Mouse (Mus musculus): ENCODE measurements around the gene Tmem178b. TPM values are rescaled to one million over a fixed set of nuclear protein-coding genes. Genes with fewer than 3 reads are reported as not detected.

The Tmem178b gene
- total RNA-seq, 2 experiments from 2014 or later: 1.3 to 2.0 TPM

DNA sequence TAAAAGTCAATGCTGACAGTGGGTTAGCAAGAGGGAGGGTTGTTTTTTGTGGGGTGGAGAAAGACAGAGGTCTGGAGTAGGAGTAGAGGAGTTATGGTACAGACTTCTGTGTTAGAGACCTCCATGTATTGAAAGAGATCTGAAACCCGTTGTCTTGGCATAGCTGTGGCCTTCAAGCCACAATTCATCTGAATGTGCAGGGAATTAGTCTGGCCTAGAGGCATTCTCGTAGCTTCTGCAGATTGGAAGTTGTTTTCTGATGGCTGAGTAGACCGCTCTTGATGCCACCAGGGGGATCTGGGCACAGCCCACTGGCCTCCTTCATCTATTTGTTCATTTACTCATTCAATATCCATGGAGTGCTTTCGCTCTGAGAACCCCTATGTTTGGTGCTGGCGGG, 138.0 kb downstream of the Tmem178b start:
- no peak overlapping the region for H3K4me3 ChIP-seq
- intact Hi-C loops (cut with DNase I): no loop called here
- no peak for TF ChIP-seq CTCF (IDR thresholded peaks at IDR 0.05)
- no peak overlapping the region for H3K27ac ChIP-seq
- no peak for DNase-seq

GRCm38 (mm10) chr6:40011609-40012008, 138.5 kb downstream of the Tmem178b start:
- Histone ChIP-seq H3K27ac (no peak overlapping the region), H3K4me3 (no peak overlapping the region)
- DNase-seq: no peak
- intact Hi-C loops (cut with DNase I): no loop called here
- TF ChIP-seq CTCF (IDR thresholded peaks at IDR 0.05): no peak

GRCm38 (mm10) chr6:40013407-40013806, 140.3 kb downstream of the Tmem178b start:
- intact Hi-C loops (cut with DNase I): no loop called here
- DNase-seq: no peak
- no peak for TF ChIP-seq CTCF (IDR thresholded peaks at IDR 0.05)
- Histone ChIP-seq H3K27ac (no peak overlapping the region), H3K4me3 (no peak overlapping the region)

DNA sequence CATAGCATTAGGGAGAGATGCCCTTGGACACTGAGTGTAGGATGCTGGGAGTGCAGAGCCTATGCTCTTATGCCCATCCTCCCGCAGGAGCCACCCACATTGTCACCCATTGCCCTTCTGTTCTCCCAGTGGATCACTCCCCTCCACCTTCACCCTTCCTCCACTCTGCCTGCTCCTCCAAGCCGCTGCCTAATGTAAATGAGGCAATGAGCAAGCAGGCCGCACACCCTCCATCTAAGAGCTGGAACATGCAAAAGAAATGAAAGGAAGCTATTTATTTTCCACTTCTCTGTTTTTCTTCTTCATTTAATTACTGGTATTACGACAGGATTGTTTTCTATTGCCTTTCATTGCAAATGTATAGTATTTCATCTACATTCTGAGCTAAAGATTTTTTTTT, 142.1 kb downstream of the Tmem178b start:
- no peak for DNase-seq
- TF ChIP-seq CTCF (IDR thresholded peaks at IDR 0.05): no peak
- intact Hi-C loops (cut with DNase I): no loop called here
- Histone ChIP-seq H3K4me3 (no peak overlapping the region), H3K27ac (no peak overlapping the region)

GRCm38 (mm10) chr6:40015711-40016460, 142.8 kb downstream of the Tmem178b start:
- no peak for DNase-seq
- TF ChIP-seq CTCF (IDR thresholded peaks at IDR 0.05): no peak
- H3K4me3 ChIP-seq: no peak overlapping the region
- intact Hi-C loops (cut with DNase I): no loop called here
- no peak overlapping the region for H3K27ac ChIP-seq

DNA sequence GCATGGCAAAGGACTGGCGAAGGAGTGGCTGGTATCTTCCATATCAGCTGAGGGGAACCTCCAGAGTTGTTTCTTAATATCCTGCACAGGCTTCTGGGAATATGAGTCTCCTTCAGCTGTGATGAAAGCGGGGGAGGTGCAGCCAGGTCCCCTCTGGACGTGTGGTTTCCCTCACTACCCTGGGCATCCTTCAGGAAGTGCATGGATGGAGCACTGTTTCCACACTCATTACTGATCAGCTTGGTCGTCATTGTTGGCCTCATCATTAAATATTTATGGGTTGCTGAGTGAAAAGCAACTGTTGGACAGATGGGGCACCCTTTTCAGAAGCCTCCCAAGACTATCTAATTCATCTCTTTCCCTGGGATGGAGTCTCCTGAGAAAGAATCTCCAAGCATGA, 146.3 kb downstream of the Tmem178b start:
- no peak for DNase-seq
- H3K27ac ChIP-seq: no peak overlapping the region
- no peak overlapping the region for H3K4me3 ChIP-seq
- no peak for TF ChIP-seq CTCF (IDR thresholded peaks at IDR 0.05)
- intact Hi-C loops (cut with DNase I): no loop called here

DNA sequence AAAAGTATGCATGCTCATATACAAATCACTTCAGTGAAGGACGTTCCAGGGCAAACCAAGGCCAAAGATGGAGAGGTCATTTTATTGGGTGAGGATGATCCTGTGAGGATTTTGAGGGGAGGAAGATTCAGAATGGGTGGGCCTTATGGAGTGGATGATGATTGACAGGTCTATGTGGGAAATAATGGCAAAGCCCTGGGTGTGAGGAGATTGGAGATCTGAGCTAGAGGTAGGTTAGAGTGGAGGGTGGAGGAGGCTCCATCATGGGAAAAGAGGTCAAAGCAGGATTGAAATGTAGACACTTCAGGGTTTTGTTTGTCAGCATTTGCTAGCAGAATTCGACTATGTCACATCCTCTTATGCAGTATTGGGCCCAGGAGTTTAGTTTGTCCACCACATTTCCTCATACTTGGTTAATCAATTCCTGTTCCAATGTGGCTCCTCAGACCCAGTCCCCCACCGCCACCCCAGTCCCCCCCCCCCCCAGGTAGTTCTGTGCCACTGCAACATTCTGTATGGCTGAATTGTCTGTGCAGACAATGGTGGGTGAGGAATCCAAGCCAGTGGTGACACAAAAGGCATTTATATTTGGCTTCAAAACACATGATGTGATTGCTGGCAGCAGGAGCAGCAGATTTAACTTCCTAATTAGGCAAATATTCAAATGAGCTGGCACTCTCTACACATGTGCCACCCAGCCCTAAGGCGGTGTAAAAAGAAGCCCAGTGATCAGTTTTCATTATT, 150.7 kb downstream of the Tmem178b start:
- intact Hi-C loops (cut with DNase I): no loop called here

GRCm38 (mm10) chr6:40024336-40024934, 151.4 kb downstream of the Tmem178b start:
- no peak overlapping the region for H3K4me3 ChIP-seq
- H3K27ac ChIP-seq: no peak overlapping the region
- intact Hi-C loops (cut with DNase I): no loop called here
- DNase-seq: no peak
- no peak for TF ChIP-seq CTCF (IDR thresholded peaks at IDR 0.05)

More for the DNA sequence above, 150.7 kb downstream of the Tmem178b start:
- H3K4me3 ChIP-seq: no peak overlapping the region
- no peak for DNase-seq
- TF ChIP-seq CTCF (IDR thresholded peaks at IDR 0.05): no peak
- no peak overlapping the region for H3K27ac ChIP-seq

DNA sequence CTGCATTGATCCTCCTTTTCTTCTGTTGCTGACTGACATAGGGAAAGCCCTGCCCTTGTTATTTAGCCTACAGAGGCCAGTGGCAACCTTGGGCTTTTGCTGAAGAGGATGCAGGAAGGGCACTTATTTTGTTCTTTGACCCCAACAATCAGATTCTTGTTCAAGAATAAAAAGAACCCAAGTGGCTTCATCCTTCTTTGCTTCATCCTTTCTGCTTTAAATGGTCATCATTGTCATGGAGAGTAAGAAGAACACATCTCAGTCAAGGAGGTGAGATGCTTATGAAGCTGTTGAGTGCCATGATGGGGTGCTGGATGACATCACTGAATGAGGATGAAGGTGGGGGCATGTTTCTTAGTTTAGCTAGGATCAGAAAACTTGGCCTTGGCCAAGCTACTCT, 159.8 kb downstream of the Tmem178b start:
- no peak overlapping the region for H3K4me3 ChIP-seq
- TF ChIP-seq CTCF (IDR thresholded peaks at IDR 0.05): no peak
- no peak overlapping the region for H3K27ac ChIP-seq
- no peak for DNase-seq
- intact Hi-C loops (cut with DNase I): no loop called here

GRCm38 (mm10) chr6:40033935-40034334, 160.9 kb downstream of the Tmem178b start:
- no peak for DNase-seq
- no peak for TF ChIP-seq CTCF (IDR thresholded peaks at IDR 0.05)
- no peak overlapping the region for H3K27ac ChIP-seq
- intact Hi-C loops (cut with DNase I): no loop called here
- H3K4me3 ChIP-seq: no peak overlapping the region

GRCm38 (mm10) chr6:40048969-40049908, 176.2 kb downstream of the Tmem178b start:
- intact Hi-C loops (cut with DNase I): no loop called here
- Histone ChIP-seq H3K27ac (no peak overlapping the region), H3K4me3 (no peak overlapping the region)
- TF ChIP-seq CTCF (IDR thresholded peaks at IDR 0.05): no peak
- DNase-seq: no peak

DNA sequence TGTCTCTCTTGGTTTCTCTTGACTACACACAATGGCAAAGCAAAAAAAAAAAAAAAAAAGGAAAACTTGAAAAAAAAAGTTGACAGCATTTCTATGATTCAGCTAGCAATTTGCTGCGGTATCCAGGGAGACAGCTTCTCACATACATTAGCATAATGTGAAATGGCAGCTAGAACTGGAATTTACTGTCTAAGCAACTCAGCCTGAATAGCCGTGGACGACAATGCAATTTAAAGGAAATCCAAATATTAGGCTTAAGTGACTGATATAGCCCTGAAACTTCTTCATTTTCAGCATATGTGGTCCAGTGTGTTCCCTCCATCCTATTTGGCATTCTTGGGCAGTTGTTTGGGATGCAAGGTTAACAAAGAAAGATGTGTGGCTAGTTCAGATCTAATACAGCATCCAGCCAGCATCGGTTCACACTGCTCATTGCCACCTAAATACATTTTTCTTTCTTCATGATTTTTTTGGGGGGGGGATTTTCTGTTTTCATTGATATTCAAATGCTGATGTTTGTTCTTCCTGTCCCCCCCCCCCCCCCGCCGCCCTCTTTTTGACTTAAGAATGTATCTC, 176.9 kb downstream of the Tmem178b start:
- intact Hi-C loops (cut with DNase I): no loop called here
- no peak for DNase-seq
- Histone ChIP-seq H3K4me3 (no peak overlapping the region), H3K27ac (no peak overlapping the region)
- TF ChIP-seq CTCF (IDR thresholded peaks at IDR 0.05): no peak

Measured in gastrocnemius, adult 2 months (tissue).